Mouse (Mus musculus): ENCODE measurements at regions not wholly inside any gene's neighbourhood (a gene's known extent, or its start where the extent isn't known, plus 50 kb on each side); places are given as distances from the start of the nearest gene placed in this dataset.
A peak's percentile ranks its signal among the peaks of the same experiment; 100 is the strongest.

- Histone ChIP-seq H3K9me3 (ENCODE audit: control insufficient read depth) (no peaks in the 10 kb centered on the region), H3K4me1 (replicated peaks; ENCODE audit: control insufficient read depth, insufficient read depth, low read length) (no peaks in the 10 kb centered on the region), H3K27me3 (replicated peaks; ENCODE audit: control insufficient read depth, insufficient read depth, low read length) (no peaks in the 10 kb centered on the region), H3K4me3 (ENCODE audit: low read depth, low read length) (no peak overlapping the region), H3K9ac (ENCODE audit: low read depth, low read length) (no peak overlapping the region), H3K4me2 (replicated peaks; ENCODE audit: low read depth) (no peak overlapping the region), H3K36me3 (ENCODE audit: control insufficient read depth, insufficient read depth) (no peaks in the 10 kb centered on the region), H3K27ac (ENCODE audit: low read depth, low read length) (no peak overlapping the region)
- no peak for TF ChIP-seq CTCF (IDR thresholded peaks at IDR 0.05; ENCODE audit: low read depth)
- no peak for ATAC-seq
- WGBS: 78% methylated on average over 8 of the region's 8 CpGs
These were observed 53.0 kb upstream of the Tcf7l2 start for GRCm38 (mm10) chr19:55688585-55688984.

GRCm38 (mm10) chr19:55689200-55689949, 52.2 kb upstream of the Tcf7l2 start:
- Histone ChIP-seq H3K27ac (ENCODE audit: low read depth, low read length) (peak overlapping the region; percentile 51; the same call in 1 of the 2 replicates), H3K27me3 (replicated peaks; ENCODE audit: control insufficient read depth, insufficient read depth, low read length) (no peaks in the 10 kb centered on the region), H3K4me3 (ENCODE audit: low read depth, low read length) (no peak overlapping the region), H3K36me3 (ENCODE audit: control insufficient read depth, insufficient read depth) (no peaks in the 10 kb centered on the region), H3K4me2 (replicated peaks; ENCODE audit: low read depth) (peak overlapping the region; percentile 4; the same call in 1 of the 2 replicates), H3K9ac (ENCODE audit: low read depth, low read length) (no peak overlapping the region), H3K9me3 (ENCODE audit: control insufficient read depth) (no peaks in the 10 kb centered on the region), H3K4me1 (replicated peaks; ENCODE audit: control insufficient read depth, insufficient read depth, low read length) (no peaks in the 10 kb centered on the region)
- WGBS: 58% methylated on average over 20 of the region's 20 CpGs
- peak; percentile 96 for ATAC-seq
- no peak for TF ChIP-seq CTCF (IDR thresholded peaks at IDR 0.05; ENCODE audit: low read depth)

All from intestine, postnatal 0 days (tissue).